Mouse (Mus musculus): ENCODE measurements around the gene Otud7a.
A peak's percentile ranks its signal among the peaks of the same experiment; 100 is the strongest.

Gene Otud7a

GRCm38 (mm10) chr7:63444484-63445345, at the start of gene Otud7a:
Otud7a (plus strand) TSS chr7:63444751.
- peak; percentile 93 for DNase-seq (ENCODE audit: low read depth, low spot score)

- DNase-seq (ENCODE audit: low read depth, low spot score) = no peak
Measured at GRCm38 (mm10) chr7:63405988-63406387, 38.6 kb upstream of the Otud7a start.

GRCm38 (mm10) chr7:63445346-63445700, 772 bp downstream of the Otud7a start:
- peak; percentile 77 for DNase-seq (ENCODE audit: low read depth, low spot score)

DNA sequence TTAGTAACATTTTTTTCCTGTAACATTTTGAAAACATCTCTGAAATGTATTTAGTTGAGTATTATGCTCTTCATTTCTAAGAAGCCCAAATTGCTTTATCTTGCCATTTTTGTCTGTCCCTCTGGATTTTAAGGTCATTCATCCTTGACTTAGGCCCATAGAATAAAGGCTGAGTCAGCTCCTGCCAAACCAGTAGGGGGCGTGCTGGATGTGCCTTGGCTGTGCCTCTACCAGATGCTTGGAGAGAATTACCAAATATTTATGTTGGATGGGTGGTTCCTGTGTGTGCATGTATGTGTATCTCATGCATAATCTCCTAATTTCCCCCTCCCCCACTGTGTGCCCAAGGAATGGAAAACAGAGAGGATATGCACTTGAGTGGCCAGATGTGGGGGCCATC, 2.4 kb downstream of the Otud7a start:
- peak; percentile 57 for DNase-seq (ENCODE audit: low read depth, low spot score)

DNA sequence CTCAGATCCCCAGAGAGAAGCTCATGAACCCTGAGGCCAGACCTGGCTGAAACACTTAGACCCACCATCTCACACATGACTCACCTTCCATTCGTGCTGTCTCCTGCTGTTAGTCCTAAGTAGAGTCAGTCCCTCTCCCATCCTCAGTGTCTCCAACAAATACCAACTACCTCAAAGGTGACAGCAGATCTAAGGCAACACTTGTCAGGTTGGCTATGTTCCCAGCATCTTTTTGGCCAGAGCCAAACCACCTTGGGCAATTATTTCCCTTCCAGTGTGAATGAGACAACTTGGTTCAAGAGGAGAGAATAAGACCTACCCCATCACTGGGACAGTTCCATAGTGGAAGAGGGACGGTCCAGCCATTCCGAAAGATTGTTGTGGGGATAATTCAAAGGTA, 10.7 kb downstream of the Otud7a start:
- peak; percentile 50 for DNase-seq (ENCODE audit: low read depth, low spot score)

- no peak for DNase-seq (ENCODE audit: low read depth, low spot score)
Measured at GRCm38 (mm10) chr7:63462234-63462633, 17.7 kb downstream of the Otud7a start.

DNA sequence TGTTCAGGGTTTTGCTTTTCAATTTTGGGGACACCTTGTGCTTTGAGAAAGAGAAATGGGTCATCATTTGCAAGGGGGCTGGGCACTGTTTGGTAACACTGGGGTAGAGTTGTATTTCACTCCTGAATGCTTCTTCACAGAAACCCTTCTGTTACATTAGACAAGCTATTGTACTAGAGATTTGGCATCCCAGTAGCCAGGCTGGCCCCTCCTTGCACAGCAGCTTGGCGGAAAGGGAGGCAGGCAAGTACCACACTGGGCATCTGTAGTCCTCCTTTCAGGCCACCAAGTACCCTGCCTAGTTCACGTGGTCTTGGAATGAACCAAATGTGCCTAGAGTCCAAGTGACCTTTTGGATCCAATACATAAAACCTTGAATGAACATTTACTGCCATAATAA, 18.1 kb downstream of the Otud7a start:
- DNase-seq (ENCODE audit: low read depth, low spot score) = peak; percentile 87

- peak; percentile 48 for DNase-seq (ENCODE audit: low read depth, low spot score)
Measured at GRCm38 (mm10) chr7:63466729-63467128, 22.2 kb downstream of the Otud7a start.

- DNase-seq (ENCODE audit: low read depth, low spot score) = peak; percentile 94
Measured at GRCm38 (mm10) chr7:63468258-63468657, 23.7 kb downstream of the Otud7a start.

- no peak for DNase-seq (ENCODE audit: low read depth, low spot score)
Measured at GRCm38 (mm10) chr7:63483091-63483490, 38.5 kb downstream of the Otud7a start.

- no peak for DNase-seq (ENCODE audit: low read depth, low spot score)
Measured at GRCm38 (mm10) chr7:63497051-63497547, 52.5 kb downstream of the Otud7a start.

- DNase-seq (ENCODE audit: low read depth, low spot score) = peak; percentile 57
Measured at GRCm38 (mm10) chr7:63504202-63504601, 59.7 kb downstream of the Otud7a start.

DNA sequence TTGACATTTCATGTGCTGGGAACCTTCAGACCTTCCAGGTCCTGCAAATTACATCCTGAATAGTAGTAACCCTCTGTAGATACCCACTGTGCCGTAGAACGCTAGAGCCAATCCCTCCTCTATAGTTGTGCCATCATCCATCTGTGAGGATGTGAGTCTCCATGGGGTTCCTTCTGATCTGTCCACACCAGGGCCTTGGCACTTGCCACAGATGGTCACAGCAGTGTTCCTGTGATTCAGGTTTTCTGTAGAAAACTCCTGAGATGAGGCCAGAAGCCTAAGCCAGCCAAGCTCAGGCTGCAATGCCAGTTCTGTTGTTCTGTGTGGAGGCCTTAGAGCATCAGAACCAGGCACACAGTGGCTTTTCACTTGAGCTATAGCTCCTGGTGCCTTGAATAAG, 63.5 kb downstream of the Otud7a start:
- DNase-seq (ENCODE audit: low read depth, low spot score) = peak; percentile 99

DNA sequence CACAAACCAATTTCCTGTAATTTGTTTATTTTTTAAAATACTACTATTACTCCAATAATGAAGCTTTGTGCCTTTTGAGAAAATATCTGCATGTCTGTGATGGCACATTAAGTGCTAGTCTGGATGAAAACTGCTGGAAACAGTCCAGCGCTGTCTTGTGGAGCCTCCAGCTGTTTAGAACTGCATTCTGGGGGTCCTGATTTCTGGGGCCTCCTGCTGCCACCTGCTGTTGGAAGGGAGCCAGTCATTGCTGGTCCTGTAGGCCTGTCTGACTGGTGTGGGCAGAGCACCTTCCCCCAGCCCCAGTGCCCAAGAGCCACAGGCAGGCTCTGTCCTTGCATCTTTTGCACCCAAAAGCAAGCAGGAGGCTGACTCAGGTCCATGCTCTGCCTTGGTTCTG, 65.3 kb downstream of the Otud7a start:
- peak; percentile 68 for DNase-seq (ENCODE audit: low read depth, low spot score)

DNA sequence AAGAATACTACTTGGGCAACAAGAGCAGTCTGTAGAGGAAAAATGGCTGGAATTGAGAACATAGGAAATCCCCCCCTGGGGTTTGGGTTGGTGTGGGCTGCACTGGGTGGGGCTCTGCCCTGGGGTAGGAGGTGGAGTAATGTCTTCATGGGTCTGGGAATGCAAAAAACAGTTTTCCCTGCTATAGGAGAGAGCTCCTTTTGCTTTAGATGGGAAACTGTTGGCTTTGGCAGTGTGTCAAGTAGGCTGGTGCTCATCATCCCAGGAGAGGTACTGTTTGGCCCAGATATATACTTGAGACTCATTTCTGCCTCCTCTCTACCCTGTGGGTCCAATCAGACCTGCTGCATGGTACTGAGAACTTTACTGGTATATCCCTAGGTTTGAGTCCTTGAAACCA, 66.9 kb downstream of the Otud7a start:
- peak; percentile 66 for DNase-seq (ENCODE audit: low read depth, low spot score)

DNA sequence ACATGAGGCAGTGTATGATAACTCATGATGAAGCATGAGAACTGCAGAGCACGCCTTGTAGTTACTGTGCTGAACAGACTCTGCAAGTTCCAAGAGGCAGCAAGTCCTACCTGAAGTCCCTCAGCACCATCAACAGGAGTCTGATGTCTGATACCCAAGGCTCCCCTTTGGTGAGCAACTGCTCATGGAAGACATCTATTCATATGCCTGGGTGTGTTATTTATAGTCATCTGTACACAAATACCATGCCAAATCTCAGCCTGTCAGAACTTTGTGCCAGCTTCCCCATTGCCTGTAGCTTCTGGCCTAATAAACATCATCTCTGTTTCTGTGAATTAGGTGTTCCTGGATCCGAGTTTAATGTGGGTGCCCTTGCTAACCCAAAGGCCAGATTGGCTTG, 68.0 kb downstream of the Otud7a start:
- DNase-seq (ENCODE audit: low read depth, low spot score) = peak; percentile 95

- DNase-seq (ENCODE audit: low read depth, low spot score) = peak; percentile 57
Measured at GRCm38 (mm10) chr7:63516141-63516895, 71.8 kb downstream of the Otud7a start.

DNA sequence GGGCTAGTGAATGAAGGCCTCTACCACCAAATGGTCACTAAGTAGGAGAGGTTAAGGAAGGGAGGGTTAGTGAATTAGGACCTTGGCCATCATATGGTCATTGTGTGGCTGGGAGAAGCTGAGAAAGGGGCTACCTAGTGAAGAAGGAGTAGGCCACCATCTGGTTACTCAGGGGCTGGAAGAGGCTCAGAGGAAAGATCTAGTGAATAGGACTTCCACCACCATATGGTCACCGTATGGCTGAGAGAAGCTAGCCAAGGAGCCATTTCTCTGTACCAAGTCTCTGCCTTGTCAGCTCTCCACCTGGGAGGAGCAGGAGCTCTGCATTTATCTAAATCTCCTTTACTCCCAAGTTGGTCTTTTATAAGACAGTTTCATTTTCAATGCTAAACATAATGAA, 75.7 kb downstream of the Otud7a start:
- DNase-seq (ENCODE audit: low read depth, low spot score) = peak; percentile 99

GRCm38 (mm10) chr7:63522403-63522802, 77.9 kb downstream of the Otud7a start:
- DNase-seq (ENCODE audit: low read depth, low spot score) = peak; percentile 52

DNA sequence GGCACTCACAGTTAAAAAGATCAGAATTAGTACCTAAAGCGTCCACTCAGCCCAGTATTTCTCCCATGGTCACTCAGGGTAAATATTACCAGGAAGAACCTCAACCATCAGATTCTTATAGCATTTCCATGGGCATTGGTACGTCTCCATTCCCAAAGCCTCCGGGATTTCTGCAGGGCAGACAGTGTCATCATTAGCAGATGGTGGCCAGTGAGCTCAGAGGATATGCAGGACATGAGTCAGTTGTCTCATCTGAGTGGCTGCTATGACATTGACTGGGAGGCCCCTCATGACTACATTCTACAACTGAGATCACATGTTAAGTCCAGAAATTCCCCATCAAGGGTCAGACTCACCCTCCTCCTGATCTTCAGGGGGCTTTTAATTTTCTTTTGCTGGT, 78.5 kb downstream of the Otud7a start:
- DNase-seq (ENCODE audit: low read depth, low spot score) = peak; percentile 77

- DNase-seq (ENCODE audit: low read depth, low spot score) = peak; percentile 60
Measured at GRCm38 (mm10) chr7:63540293-63540692, 95.7 kb downstream of the Otud7a start.

- peak; percentile 95 for DNase-seq (ENCODE audit: low read depth, low spot score)
Measured at GRCm38 (mm10) chr7:63554457-63554856, 109.9 kb downstream of the Otud7a start.

DNA sequence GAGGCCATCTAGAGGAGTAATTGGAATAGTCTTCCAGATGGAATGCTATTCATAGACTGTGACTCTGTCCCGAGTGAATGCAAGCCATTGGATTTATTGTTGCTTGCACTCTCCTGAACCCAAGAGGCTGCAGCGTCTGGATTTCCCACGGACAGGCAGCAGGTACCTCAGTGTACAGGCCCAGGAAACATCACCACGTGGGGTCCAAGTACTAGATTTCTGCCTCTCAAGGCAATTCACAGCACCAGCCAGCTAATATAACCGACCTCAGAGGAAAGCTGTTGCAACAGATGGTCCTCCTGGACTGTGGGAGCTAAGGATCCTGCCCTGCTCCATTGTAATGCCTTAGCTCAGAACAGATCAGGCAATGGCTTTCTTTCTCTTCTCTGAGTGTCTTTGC, 111.8 kb downstream of the Otud7a start:
- DNase-seq (ENCODE audit: low read depth, low spot score) = peak; percentile 97

Measured in brain, adult 2 months (tissue).